Mouse (Mus musculus) ZHBTc4 (cell line): ENCODE measurements around the gene Ccdc138.
A peak's percentile ranks its signal among the peaks of the same experiment; 100 is the strongest.

Experiments
- DNase-seq: peaks from one replicate; pipeline ENCODE4 v3.0.0-alpha.2; 2011; ENCODE audit warnings: low read depth, low spot score

Gene Ccdc138

DNA sequence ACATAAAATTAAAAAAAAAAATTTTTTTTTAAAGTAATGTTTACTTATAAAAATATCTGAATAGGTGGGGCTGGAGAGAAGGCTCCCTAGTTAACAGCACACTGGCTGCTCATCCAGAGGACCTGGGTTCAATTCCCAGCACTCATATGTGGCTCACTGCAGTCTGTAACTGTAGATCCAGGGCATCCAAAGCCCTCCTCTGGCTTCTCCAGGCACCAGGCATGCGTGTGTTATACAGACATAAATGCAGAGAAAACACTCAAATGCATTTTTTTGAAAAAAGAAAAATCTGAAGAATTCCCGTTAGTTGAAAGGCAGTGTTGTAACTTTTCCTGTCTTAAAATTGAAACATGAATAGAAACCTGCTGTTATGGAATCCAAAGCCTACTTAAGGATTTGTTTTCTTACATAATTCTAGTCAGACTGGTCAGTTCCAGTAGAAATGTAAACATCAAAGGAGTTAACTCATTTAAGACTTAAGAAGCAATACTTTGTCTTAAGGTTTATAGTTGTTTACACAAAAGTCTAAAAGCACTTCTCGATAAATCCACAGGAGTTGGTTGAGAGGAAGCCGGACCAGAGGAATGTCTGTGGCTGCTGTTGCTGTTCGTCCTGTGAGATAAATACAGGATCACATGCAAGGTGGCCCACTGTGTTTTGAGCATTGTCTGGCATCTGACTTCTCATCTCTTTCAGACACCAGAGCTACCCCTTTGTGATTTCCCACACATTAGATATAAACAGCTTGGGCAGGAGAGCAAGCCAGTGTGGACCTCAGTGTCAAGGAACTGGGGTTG lies 87.9 kb downstream of the Ccdc138 start:
- no peak for DNase-seq

DNA sequence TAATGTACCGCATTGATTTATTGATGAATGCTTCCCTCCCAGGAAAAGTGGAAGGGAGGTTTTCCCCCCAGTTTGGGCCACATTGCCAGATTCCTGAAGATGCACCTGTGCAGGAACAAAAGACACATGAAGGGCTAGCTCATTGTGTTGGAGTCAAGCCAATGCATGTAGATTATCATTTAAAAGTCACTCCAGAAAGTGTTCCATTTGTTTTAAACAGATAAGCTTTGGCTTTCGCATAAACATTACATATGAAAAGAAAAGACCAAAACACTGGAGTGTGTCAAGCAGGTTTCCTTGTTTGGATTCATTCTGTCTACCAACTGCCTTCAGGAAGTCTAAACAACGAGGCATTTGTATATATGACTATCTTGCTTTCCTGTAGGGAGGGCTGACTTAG lies 96.7 kb downstream of the Ccdc138 start:
- DNase-seq = peak; percentile 67

DNA sequence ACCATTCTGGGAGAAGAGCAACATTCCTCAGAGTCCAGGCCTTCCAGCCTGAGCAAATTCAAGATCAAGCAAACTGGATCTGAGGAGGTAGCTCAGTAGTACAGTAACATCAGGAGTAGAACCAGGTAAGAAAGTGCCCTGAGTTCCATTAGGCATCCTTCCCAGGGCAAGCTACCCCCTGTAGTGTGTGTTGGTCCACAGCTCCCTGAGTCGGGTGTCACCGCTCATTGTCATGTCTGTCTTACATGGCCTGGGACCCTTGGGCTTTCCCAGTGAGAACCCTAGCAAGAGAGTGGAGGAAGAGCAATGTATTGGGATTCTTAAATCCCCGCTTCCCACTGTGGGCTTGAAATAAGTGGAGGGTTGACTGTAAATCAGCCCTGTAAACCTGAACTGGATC lies 97.4 kb downstream of the Ccdc138 start:
- no peak for DNase-seq

DNA sequence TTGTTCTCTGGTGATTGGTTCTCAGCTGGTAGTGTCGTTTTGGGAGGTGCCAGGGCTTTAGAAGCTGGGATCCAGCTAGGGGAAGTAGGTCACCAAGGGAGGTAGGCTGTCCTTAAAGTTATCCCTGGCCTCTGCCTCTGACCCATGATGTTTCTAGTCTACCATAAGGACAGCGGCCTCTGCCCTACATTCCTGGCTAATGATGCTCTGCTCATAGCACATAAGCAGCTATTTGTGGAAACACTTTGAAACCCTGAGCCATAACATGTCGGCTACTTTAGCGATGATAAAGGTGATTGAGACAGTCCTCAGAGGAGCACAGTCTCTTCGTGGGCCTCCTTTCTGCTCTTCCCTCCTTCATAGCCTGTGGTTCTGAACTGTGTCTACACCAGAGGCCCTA lies 98.1 kb downstream of the Ccdc138 start:
- no peak for DNase-seq

DNA sequence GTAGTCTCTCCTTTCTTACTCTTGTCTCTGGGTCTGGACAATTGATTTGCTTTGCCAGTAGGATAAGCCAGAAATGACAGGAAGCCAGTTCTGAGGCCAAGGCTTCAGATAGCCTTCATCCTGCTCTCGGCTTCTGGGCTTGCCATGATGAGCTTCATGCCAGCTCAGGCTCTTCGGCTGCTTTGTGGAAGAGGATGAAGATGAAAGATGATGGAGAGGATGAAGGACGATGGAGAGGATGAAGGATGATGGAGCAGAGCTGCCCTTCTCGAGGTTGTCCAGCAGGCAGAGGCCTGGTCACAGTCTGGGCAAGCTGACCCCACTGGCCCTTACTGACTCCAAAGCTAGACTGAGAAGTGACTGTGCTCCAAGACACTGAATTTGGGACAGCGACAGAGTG lies 102.4 kb downstream of the Ccdc138 start:
- DNase-seq = no peak

DNA sequence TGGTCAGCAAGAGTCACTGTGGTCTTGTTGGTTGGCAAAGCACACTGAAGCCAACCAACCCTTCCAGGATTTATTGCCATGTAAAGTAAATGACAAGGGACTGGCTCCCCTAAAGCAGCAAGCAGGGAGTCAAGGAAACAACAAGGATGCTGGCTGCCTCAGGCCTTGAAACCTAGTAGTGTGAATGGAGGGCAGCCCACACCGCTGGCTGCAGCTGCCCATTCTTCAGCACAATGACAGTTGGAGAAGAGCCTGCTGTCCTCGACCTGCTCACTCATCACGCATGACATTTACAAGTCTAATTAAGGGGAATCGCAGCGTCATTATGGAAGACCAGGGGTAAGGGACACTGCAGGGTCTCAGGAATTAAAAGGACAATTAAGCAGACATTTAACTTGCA lies 103.2 kb downstream of the Ccdc138 start:
- DNase-seq = peak; percentile 34

DNA sequence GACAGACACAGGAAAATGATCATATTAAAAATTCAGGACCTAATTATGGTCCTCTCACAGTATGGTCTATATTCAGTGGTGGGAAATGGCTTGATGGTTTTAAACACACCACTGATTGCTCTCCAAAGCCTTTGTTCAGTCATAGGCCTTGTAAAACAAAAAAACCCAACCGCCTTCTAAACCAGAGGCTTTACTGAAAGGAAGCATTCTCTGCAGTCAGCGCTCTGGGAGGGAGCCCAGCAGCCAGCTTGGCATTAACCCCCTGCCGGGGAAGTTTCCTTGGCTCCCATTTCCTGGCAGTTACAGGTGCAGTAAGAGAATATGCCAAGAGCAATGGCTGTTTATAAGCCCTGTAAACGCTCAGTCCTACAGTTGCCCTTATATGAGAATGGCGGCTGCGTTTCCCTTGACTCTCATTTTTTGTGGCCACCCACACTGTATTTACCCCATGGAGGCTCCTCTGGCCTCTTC lies 103.7 kb downstream of the Ccdc138 start:
- peak; percentile 66 for DNase-seq

DNA sequence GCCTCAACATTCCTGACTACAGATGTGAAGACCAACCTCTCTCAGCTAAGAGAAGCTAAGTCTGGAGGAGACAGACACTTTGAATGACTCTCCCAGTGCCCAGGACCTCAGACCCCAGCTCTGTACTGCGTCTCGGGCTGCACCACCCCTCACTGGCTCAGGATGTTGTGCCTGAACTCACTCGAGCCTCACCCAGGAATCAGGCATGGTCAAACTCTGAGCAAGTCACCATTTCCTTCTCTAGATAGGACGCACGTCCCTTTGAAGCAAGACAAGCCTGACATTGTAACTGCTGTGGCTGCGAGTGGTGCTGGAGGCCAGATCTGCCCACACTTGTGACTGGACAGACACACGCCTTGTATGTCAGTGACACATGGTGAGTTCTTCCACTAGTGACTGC lies 104.2 kb downstream of the Ccdc138 start:
- no peak for DNase-seq

DNA sequence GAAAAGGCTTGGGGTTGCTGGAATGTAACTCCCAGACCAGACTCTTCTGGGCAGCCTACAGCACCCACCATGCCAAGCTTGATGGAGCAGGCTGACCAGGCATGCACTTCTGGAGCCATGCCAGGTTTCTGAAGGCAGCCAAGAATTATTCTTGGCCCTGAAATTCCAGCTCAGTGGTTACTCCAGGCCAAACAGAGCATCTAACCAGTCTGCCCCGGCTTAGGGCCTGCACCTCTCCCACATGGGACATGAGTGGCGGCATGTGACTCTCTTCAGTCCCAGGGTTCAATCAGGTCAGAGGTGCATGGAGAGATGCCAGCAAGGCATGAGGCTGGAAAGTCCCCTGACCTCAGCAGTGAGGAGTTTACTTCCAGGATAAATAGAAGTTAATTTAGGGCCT lies 107.0 kb downstream of the Ccdc138 start:
- DNase-seq = no peak

DNA sequence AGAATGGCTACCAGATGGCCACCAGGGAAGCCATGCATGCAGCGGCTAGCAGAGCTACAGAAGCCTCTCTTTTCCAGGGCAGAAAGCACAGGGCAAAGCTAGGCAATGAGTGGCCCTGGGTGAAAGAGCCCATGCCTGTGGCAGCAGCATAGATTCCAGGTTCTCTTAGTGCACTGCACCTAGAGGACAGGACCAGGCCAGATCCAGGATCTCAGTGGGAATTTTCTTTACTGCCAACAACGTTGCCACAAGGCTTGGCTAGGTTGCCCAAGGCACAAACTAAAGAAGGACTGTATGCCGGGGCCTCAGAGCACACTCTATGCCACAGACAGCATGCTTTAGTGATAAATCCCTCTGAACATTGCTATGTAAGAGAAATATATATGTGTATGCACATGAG lies 108.6 kb downstream of the Ccdc138 start:
- DNase-seq = no peak

DNA sequence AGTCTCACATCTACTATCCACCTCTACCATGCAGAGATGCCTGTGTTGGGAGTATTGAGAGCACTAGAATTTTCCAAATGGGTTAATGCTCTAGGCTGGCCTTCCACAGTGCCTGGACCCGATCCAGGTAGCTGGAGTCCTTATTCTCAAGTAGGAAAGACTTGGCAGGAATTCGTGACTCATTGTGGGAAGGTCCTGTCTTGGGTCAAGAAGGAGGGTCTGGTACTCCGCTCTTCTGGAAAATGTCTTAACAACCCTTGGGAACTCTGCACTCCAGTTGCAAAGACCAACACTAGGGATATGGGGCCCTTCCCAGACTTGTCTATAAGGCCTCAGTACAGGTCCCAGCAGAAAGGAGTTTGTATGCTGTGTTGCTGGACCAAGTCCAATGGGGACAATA lies 111.1 kb downstream of the Ccdc138 start:
- DNase-seq = no peak

DNA sequence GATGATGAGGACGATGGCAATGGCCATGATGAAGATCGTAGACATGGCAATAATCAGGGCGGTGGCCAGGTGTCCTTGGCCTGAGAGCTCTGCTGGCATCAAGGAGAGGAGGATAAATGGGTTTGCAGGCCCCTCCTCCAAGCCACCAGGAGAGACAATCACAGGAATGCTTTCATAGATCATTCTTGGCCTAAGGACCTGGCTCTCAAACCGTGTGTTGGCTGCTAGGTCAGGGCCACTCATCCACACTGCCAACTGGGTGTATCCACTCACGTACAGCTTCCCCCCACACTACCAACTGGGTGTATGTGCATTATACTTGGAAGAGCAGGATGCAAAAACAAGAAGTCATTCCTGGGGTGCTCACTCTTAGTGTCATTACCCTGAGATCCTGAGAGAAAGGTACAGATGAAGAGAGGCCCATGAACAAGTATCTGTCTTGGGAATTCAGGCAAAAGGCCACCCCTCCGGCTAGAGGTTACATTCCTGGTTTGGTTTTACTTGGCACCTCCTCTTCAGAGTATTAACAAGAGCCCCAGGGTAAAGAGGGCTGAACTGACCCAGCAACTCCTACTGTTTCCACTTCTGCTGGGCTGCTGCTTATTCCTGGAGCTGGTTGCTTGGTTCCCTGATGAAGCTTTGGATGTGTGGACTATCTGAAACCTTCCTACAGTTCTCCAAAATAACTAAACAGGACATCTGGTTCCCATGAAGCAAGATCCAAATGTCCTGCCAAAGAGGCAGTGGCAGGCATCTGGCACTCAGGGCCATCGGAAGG lies 112.9 kb downstream of the Ccdc138 start:
- DNase-seq = no peak

DNA sequence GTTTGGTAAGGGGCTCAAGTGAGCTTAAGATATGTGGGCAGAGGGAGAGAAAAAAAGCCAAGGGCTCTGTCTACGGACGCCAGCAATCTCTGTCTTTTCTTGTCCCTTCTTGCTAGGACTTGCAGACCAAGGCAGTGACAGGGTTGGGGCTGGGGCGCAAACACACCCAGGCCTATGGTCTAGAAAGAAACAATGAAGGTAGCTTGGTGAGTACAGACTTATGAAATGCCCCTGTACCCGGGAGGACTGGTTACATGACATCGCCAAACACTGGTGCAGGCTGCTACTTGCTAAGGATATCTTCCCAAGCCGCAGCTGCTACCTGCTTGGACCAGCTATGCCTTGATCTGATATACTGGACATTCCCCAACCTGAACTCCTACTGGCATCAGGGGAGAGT lies 116.9 kb downstream of the Ccdc138 start:
- no peak for DNase-seq

DNA sequence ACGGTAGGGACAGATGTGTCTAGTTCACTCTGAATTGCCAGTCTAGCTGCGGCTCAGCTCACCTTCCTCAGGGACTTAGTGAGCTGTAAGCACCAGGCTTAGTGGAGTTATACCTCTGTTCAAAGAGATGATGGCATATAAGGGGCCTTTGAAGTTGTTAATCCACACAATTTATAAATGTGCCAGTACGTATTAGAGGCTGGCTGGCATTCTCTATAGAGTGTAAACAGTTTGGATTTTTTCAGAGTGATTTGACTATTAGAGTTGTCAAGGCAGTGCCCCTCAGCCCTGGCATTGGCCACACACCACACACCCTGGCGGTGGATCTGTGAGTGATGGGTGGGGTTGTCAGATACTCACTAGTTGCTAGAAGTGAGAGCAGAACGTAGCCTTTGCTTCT lies 118.8 kb downstream of the Ccdc138 start:
- DNase-seq = no peak

DNA sequence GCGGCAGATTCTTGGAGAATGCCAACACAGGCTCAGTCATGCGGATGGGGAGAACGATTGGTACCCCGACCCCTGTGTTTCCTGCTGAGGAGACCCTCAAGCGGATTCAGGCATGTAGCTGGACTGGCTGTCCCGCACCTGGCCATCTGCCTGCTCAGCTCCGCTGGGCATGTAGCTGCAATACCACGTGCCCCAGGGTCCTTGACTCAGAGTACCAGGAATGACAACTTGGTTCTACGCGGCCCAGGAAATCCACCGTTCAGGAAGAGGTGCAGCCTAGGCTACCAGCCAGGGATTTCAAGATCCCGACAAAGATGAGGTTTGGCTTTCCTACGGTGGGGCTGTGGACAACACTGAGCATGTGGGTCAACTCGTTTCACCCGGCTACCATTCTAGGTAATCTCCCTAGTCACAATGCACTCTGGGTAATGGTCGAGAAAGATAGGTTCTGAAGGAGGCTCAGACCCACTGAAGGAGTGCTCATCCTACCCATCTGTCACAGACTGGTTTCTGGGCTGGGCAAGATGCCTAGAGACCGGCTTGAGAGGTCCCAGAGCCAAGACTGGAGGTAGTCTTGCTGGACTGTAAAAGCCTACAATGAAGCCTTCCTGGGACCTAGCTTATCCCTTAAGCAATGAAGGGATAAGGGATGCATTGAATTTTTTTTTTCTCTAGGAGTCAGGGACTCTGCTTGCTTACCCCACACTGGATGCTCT lies 120.9 kb downstream of the Ccdc138 start:
- no peak for DNase-seq

DNA sequence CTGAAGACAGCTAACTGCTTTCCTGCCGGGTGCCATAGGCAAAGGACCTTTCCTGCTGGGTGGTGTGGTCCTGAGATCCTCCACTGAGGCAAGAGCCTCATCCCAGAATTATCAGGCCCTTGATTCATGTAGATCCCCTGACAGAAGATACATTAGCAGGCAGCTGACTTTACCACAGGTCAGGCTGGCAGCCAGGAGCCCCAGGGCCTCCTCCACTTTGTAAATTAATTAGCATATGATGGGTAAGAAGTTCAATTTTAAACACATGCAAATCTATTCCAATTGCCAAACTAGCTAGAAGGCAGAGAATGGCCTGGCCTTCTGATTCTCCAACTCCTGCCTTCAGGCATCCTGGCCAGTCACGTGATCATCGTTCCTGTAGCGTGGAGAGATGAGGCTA lies 121.5 kb downstream of the Ccdc138 start:
- DNase-seq = peak; percentile 10

DNA sequence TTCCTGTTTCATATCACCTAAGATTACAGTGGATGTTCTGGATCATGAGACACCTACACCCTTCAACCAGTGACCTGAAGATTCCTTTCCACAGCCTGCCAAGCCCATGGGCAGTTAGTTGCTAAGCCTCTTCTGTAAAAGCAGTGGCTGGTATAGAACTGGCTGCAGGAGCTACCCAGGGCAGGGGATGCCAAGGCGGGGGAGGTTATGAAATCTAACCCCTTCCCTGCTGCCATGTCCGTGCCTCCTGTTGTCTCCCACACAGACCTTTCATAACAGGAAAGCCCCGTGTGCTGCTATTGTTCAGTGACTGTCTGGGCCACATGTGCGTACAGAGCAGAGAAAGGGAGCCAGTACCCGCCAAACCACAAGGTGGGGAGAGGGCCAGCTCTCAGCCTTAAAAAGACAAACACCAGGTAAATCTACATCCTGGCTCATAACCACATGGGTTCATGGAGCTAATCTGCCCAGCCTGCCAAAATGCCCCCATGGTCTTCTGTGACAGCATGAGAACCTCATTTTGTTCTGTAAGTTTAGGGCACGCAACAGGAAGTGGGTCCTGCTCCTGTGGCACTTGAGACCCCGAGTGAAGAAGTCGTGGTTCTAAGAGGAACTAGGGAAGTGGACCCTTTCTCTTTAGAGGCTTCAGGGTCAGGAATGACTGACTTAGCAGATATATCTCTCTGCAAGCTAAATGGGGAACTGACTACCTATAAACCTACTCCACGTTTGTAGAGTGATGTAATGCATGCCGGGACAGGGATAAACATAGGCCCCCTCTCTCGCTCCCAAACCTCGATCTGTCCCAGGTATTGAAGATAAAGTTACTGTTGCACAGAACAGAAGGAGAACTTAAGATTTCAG lies 127.3 kb downstream of the Ccdc138 start:
- DNase-seq = no peak
